Mouse (Mus musculus): ENCODE measurements around the gene Tekt2. TPM values are rescaled to one million over a fixed set of nuclear protein-coding genes. Genes with fewer than 3 reads are reported as not detected.

The Tekt2 gene
- polyA plus RNA-seq, 1 experiment from 2014 or later = 2.5 TPM

DNA sequence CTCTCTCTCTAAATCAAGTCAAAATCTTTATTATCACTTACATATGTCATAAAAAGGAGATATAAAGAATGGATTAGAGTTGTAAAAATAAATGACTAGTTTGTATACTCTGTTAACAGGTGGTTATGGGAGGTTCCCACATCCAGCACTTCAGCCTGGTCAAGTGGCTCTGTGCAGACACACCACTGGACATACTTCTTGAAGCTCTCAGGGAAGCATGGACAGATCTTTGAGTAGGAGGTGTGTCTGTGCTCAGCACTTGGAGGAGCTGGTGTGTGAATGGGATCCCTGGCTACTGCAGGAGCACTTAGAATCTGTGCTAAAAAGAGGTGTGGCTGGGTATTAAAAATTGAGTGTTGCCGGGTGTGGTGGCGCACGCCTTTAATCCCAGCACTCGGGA is 4.8 kb upstream of the Tekt2 start:
- no peak overlapping the region for H3K9ac ChIP-seq
- no peak for TF ChIP-seq CTCF (IDR thresholded peaks at IDR 0.05; ENCODE audit: low read depth)
- H3K36me3 ChIP-seq (ENCODE audit: insufficient read depth) = no peaks in the 10 kb centered on the region
- peaks cover 4% of the 10 kb centered on the region; the same call in 1 of the 2 replicates for H3K27me3 ChIP-seq (ENCODE audit: insufficient read depth, low read length)
- no peak overlapping the region for H3K4me2 ChIP-seq
- no peak for DNase-seq
- ATAC-seq (ENCODE audit: insufficient read depth) = no peak
- 86% methylated on average over 4 of the region's 4 CpGs for WGBS
- H3K4me1 ChIP-seq (ENCODE audit: insufficient read depth) = no peaks in the 10 kb centered on the region
- no peaks in the 10 kb centered on the region for H3K9me3 ChIP-seq (ENCODE audit: low read depth, low read length)
- H3K27ac ChIP-seq (ENCODE audit: low read depth) = no peak overlapping the region
- no peak overlapping the region for H3K4me3 ChIP-seq (ENCODE audit: low read depth, low read length)

DNA sequence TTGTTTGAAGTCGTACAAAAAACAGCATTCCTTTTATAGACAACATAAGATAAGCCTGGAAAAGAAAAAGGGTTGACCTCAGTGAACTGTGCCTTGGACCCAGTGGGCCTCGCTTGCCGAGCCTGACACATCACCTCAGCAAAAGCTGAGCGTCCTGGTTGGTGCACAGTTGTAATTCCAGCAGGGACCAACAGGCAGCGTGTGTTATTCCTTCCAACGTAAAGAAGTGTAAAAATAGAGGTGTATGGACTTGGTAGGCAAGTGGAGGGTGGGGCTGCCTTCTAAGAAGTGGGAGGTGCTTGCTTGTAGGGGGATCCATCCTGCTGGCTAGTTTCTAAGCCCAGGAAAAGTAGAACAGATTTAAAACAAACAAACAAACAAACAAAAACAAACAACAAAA is 548 bp upstream of the Tekt2 start:
- ATAC-seq (ENCODE audit: insufficient read depth) = no peak
- no peak overlapping the region for H3K4me2 ChIP-seq
- H3K36me3 ChIP-seq (ENCODE audit: insufficient read depth) = no peaks in the 10 kb centered on the region
- H3K4me3 ChIP-seq (ENCODE audit: low read depth, low read length) = no peak overlapping the region
- no peaks in the 10 kb centered on the region for H3K4me1 ChIP-seq (ENCODE audit: insufficient read depth)
- 25% methylated on average over 6 of the region's 6 CpGs for WGBS
- H3K27ac ChIP-seq (ENCODE audit: low read depth) = no peak overlapping the region
- H3K27me3 ChIP-seq (ENCODE audit: insufficient read depth, low read length) = peaks cover 8% of the 10 kb centered on the region
- H3K9me3 ChIP-seq (ENCODE audit: low read depth, low read length) = no peaks in the 10 kb centered on the region
- H3K9ac ChIP-seq = no peak overlapping the region
- no peak for TF ChIP-seq CTCF (IDR thresholded peaks at IDR 0.05; ENCODE audit: low read depth)
- DNase-seq = no peak

- H3K9me3 ChIP-seq (ENCODE audit: low read depth, low read length) = no peaks in the 10 kb centered on the region
- H3K9ac ChIP-seq = no peak overlapping the region
- no peaks in the 10 kb centered on the region for H3K36me3 ChIP-seq (ENCODE audit: insufficient read depth)
- peak overlapping the region; percentile 50 for H3K4me2 ChIP-seq
- 33% methylated on average over 13 of the region's 13 CpGs for WGBS
- H3K4me1 ChIP-seq (ENCODE audit: insufficient read depth) = peaks cover 4% of the 10 kb centered on the region; the same call in 1 of the 2 replicates
- no peak overlapping the region for H3K4me3 ChIP-seq (ENCODE audit: low read depth, low read length)
- peaks cover 8% of the 10 kb centered on the region for H3K27me3 ChIP-seq (ENCODE audit: insufficient read depth, low read length)
- DNase-seq (no peak), ATAC-seq (ENCODE audit: insufficient read depth) (no peak)
- TF ChIP-seq CTCF (IDR thresholded peaks at IDR 0.05; ENCODE audit: low read depth) = no peak
- H3K27ac ChIP-seq (ENCODE audit: low read depth) = no peak overlapping the region
These were observed 627 bp downstream of the Tekt2 start for GRCm38 (mm10) chr4:126324861-126325260.

DNA sequence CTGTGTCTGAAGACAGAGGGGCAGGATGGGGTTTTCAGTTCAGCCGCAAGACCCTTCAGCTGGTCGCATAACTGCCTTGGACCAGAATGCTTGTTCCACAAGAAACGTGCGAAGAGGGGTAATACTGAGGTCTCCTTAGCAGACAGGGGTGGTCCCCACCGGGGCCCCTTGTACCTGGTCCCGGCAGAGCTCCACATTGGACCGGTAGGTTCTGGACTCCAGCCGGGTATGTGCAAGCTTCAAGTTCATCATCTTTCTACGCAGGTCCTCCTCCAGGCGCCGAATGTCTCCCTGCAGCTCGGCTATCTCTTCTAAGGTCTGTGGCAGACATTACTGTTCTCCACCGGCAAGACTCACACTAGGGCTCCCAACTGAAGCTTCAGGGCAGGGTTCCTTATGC is 2.8 kb downstream of the Tekt2 start:
- peaks cover 16% of the 10 kb centered on the region for H3K36me3 ChIP-seq (ENCODE audit: insufficient read depth)
- peaks cover 4% of the 10 kb centered on the region; the same call in 1 of the 2 replicates for H3K4me1 ChIP-seq (ENCODE audit: insufficient read depth)
- no peak overlapping the region for H3K9ac ChIP-seq
- no peaks in the 10 kb centered on the region for H3K9me3 ChIP-seq (ENCODE audit: low read depth, low read length)
- no peak overlapping the region for H3K4me2 ChIP-seq
- DNase-seq (no peak), ATAC-seq (ENCODE audit: insufficient read depth) (no peak)
- no peak for TF ChIP-seq CTCF (IDR thresholded peaks at IDR 0.05; ENCODE audit: low read depth)
- WGBS = 94% methylated on average over 13 of the region's 13 CpGs
- peaks cover 8% of the 10 kb centered on the region for H3K27me3 ChIP-seq (ENCODE audit: insufficient read depth, low read length)
- no peak overlapping the region for H3K4me3 ChIP-seq (ENCODE audit: low read depth, low read length)
- no peak overlapping the region for H3K27ac ChIP-seq (ENCODE audit: low read depth)

GRCm38 (mm10) chr4:126321854-126322511 is 3.5 kb downstream of the Tekt2 start:
- DNase-seq (no peak), ATAC-seq (ENCODE audit: insufficient read depth) (peak; percentile 45)
- Histone ChIP-seq H3K4me3 (ENCODE audit: low read depth, low read length) (peak overlapping the region; percentile 89), H3K9me3 (ENCODE audit: low read depth, low read length) (no peaks in the 10 kb centered on the region), H3K27me3 (ENCODE audit: insufficient read depth, low read length) (peaks cover 8% of the 10 kb centered on the region), H3K36me3 (ENCODE audit: insufficient read depth) (peaks cover 23% of the 10 kb centered on the region), H3K9ac (0 out of 2 replicates have a peak overlapping the region, but pooled peaks have one; percentile 72), H3K4me1 (ENCODE audit: insufficient read depth) (peaks cover 4% of the 10 kb centered on the region; the same call in 1 of the 2 replicates), H3K27ac (ENCODE audit: low read depth) (no peak overlapping the region), H3K4me2 (peak overlapping the region; percentile 94)
- WGBS = 50% methylated on average over 28 of the region's 28 CpGs
- TF ChIP-seq CTCF (IDR thresholded peaks at IDR 0.05; ENCODE audit: low read depth) = no peak

- peak; percentile 100 for TF ChIP-seq CTCF (IDR thresholded peaks at IDR 0.05; ENCODE audit: low read depth)
- H3K9ac ChIP-seq = peak within 1 kb of the TSS; percentile 72
- no peaks in the 10 kb centered on the region for H3K9me3 ChIP-seq (ENCODE audit: low read depth, low read length)
- H3K4me3 ChIP-seq (ENCODE audit: low read depth, low read length) = peak within 1 kb of the TSS; percentile 89
- H3K27me3 ChIP-seq (ENCODE audit: insufficient read depth, low read length) = peaks cover 8% of the 10 kb centered on the region
- H3K4me1 ChIP-seq (ENCODE audit: insufficient read depth) = peaks cover 4% of the 10 kb centered on the region; the same call in 1 of the 2 replicates
- under 1% methylated on average over 79 of the region's 80 CpGs for WGBS
- H3K27ac ChIP-seq (ENCODE audit: low read depth) = peak within 1 kb of the TSS; percentile 55; the same call in 1 of the 2 replicates
- H3K36me3 ChIP-seq (ENCODE audit: insufficient read depth) = peaks cover 30% of the 10 kb centered on the region
- DNase-seq = peak; percentile 99
- peak; percentile 87 for ATAC-seq (ENCODE audit: insufficient read depth)
- H3K4me2 ChIP-seq = peak within 1 kb of the TSS; percentile 94
These were observed 4.2 kb downstream of the Tekt2 start, which contains the start of gene Adprhl2 for GRCm38 (mm10) chr4:126321111-126321853. Gene Adprhl2 (minus strand): TSS chr4:126321703.

DNA sequence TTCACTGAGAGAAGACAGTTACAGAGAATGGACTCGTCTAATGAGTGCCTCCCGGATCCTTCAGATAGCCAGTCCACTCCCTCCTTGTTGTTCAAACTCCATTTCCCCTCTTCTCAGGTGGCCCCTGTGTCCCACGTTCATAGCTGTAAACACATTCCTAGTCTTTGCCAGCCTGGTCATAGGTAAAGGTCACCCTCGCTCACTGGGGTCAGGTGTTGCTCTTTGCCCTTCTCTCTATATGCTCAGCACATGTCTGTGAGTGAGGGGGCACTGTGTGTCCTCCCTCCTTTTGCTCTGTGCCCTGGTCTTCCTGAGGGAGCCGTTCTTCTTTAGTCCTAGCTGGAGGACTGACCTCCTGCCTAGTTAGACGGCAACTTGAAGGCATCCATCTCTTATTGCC is 5.7 kb downstream of the Tekt2 start:
- TF ChIP-seq CTCF (IDR thresholded peaks at IDR 0.05; ENCODE audit: low read depth) = no peak
- no peaks in the 10 kb centered on the region for H3K9me3 ChIP-seq (ENCODE audit: low read depth, low read length)
- DNase-seq = no peak
- H3K27me3 ChIP-seq (ENCODE audit: insufficient read depth, low read length) = peaks cover 1% of the 10 kb centered on the region; the same call in 1 of the 2 replicates
- ATAC-seq (ENCODE audit: insufficient read depth) = no peak
- H3K27ac ChIP-seq (ENCODE audit: low read depth) = no peak overlapping the region
- H3K4me3 ChIP-seq (ENCODE audit: low read depth, low read length) = no peak overlapping the region
- WGBS = 81% methylated on average over 6 of the region's 6 CpGs
- H3K4me2 ChIP-seq = no peak overlapping the region
- H3K36me3 ChIP-seq (ENCODE audit: insufficient read depth) = peaks cover 39% of the 10 kb centered on the region
- no peak overlapping the region for H3K9ac ChIP-seq
- peaks cover 4% of the 10 kb centered on the region; the same call in 1 of the 2 replicates for H3K4me1 ChIP-seq (ENCODE audit: insufficient read depth)
